Mouse (Mus musculus): ENCODE results near the gene Foxf2. TPM values are rescaled to one million over a fixed set of nuclear protein-coding genes. Genes with fewer than 3 reads are reported as not detected.
A peak's percentile ranks its signal among the peaks of the same experiment; 100 is the strongest.

Foxf2 gene
- total RNA-seq, 2 experiments from 2014 or later: 10.2 to 10.7 TPM

DNA sequence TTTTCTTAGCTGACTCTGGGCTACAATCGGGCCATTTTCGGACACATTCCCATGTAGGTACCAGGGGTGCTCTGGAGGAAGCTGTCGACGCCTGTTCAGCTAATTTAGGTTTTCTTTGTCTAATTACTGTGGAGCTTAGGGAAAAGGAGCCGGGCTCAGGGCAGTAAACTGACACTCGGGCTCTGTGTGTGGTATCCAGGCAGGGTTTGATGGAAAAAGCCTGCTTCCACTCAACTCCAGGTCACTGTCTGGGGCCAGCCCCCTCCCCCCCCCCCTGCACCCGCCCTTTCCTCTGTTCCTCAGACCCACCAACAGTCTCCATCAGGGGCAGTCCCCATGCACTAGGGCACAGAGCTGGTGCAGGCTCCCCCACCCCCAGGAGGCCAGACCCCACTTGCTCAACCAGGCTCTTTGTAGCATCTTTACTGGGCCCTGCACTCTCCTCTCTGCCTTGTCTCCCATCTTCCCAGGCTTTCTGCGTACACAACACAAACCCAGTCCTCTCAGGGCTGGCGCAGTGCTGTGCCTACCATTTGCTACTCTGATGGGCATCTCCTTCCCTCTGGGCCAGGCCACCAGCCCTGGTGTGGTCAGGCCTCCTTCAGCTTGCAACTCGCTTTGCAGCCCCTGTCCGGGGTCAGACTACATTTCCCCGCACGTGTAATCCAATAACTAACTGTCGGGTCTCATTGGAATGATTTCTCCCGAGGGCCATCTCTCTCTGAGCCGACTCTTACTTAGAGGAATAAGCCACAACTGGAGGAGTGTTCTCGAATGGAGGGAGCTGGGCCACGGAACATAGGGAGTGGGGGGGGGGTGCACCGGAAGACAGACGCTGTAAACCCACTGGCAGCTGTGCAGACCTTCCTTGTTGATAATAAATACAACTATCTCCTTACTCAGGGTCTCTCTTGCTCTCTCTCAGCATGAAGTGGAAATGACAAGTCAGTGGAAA lies 1.4 kb upstream of the Foxf2 start:
- intact Hi-C loops (cut with DNase I): loop anchor here (5.0 to 10.0 kb wide), 2 partner anchors 637 to 719 kb away; no protein-coding TSS in a partner anchor
- DNase-seq: no peak

DNA sequence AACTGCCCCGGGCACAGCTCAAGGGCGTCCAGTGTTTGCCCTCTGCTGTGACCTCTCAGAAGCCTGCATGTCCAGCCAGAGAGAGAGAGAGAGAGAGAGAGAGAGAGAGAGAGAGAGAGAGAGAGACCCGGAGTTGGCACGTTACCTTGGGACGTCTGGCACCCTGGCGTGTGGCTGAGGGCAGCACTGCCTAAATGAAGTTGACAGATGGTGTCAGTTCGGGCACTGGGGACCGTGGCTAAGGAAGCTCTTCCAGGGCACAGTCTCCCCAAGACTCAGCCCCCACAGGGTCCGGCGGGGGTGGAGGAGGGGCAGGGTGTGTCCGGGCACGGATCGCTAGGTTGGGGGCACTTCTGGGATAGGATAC lies 667 bp upstream of the Foxf2 start:
- intact Hi-C loops (cut with DNase I): loop anchor here (5.0 to 10.0 kb wide), 2 partner anchors 638 to 720 kb away; no protein-coding TSS in a partner anchor
- no peak for DNase-seq

DNA sequence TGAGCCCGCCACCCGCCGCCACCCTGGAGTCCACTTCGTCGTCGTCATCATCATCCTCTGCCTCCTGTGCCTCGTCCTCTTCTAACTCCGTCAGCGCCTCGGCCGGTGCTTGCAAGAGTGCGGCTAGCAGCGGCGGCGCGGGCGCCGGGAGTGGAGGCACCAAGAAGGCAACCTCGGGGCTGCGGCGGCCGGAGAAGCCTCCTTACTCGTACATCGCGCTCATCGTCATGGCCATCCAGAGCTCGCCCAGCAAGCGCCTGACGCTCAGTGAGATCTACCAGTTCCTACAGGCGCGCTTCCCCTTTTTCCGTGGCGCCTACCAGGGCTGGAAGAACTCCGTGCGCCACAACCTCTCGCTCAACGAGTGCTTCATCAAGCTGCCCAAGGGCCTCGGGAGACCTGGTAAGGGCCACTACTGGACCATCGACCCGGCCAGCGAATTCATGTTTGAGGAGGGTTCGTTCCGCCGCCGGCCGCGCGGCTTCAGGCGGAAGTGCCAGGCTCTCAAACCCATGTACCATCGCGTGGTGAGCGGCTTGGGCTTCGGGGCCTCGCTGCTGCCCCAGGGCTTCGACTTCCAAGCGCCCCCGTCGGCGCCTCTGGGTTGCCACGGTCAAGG lies 676 bp downstream of the Foxf2 start:
- DNase-seq: no peak
- intact Hi-C loops (cut with DNase I): loop anchor here (10.0 kb wide), 1 partner anchor 721 kb away; no protein-coding TSS in a partner anchor

DNA sequence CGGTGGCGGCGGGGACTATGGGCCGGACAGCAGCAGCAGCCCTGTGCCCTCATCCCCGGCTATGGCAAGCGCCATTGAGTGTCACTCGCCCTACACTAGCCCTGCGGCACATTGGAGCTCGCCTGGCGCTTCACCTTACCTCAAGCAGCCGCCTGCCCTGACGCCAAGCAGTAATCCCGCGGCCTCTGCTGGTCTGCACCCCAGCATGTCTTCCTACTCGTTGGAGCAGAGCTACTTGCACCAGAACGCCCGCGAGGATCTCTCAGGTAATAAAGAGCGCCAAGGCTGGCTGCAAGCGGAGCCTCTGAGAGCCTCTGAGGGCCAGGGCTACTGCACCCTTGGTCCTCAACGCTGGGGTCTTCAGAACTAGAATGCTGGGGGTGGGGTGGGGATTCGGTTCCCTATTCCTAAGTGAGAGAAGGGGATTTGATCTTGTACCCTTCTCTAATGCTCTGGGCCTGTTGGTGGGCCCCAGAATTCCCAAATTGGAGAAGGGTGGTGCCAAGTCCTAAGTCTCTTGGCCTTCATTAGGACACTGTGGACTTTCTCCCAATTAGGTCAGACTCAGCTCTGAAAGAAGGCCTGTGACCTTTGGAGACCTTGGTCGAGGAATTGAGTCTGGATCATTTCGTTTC lies 1.5 kb downstream of the Foxf2 start:
- intact Hi-C loops (cut with DNase I): loop anchor here (10.0 kb wide), 1 partner anchor 722 kb away; no protein-coding TSS in a partner anchor
- DNase-seq: no peak

DNA sequence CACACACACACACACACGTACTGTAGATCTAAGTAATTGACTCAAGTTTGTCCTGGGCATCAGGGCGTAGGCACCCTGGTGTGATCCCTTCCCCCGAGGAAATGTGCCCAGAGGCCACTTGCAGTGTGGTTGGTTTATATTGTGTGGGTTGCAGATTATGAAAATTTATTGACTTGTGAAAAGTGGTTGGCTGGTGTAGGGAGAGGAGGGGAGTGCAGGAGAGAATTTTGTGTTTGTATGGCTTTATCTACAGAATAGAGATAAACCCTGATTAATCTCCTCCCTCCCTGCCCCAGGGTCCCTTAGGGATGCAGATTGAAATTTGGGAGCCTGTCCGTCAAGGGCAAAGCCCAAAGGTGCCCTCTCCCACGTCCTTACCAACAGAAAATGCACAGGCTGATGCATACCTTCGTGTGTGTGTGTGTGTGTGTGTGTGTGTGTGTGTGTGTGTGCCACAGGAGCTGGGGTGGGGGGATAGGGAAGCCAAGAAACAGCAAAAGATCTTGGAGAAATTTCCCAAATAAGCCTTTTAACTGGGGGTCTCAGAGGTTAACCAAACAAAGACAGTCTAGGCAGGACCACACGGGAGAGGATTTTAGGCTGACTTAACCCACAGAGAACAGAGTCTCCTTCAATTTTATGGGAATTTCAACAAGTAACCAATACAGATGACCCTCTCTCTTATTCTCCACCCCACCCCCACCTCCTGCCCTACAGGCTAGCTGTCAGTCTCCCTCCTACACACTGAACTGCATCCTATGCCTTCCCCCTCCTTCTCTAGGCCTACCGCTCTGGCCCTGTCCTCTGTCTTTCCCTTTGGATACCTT lies 2.5 kb downstream of the Foxf2 start:
- intact Hi-C loops (cut with DNase I): loop anchor here (10.0 kb wide), 1 partner anchor 723 kb away; no protein-coding TSS in a partner anchor
- DNase-seq: no peak

DNA sequence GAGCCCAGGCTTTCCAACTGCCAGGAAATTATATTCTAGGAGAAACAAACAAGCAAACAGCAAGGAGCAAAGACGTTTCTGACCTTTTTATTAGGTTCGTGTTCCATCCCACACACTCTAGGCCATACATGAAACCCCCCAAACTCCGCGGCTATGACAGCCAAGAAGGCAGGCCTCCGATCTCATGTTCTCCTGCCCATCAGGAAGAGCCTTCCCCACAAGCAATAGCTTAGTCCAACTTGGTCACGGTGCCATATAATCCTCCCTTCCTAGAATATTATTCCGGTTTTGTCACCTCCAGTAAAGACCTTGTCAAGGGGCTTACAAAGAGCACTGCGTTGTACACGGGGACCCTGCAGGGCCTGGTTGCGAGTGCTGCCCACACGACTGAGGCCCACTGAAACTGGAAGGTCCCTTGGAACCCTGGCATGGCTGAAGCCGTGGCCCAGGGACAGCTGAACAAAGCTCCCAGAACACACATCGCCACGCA lies 3.1 kb downstream of the Foxf2 start:
- intact Hi-C loops (cut with DNase I): loop anchor here (10.0 kb wide), 1 partner anchor 724 kb away; no protein-coding TSS in a partner anchor
- no peak for DNase-seq

DNA sequence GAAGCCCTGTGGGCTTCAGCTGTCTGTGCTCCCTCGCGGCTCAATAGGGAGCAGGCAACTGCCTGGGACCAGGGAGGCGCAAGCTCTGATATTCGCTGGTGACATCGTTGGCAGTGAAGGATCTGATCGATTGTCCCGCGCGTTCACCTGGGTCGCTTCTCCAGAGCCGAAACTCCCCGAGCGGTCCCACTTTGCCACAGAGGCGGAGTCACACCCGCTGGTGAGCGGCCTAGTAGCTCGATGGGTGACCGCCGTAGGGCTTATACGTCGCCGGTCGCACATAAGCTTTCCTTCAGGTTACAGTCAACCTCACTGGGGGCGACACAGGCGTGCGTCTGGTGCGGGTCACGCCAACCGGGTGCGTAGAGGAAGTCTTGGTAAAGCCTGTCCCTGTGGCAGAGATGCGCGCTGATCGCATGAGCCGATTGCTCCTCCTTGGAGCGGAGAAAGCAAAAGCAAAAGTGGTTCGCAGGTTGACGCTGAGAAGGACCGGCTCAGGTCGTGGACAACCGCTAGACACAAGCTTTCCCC lies 3.8 kb downstream of the Foxf2 start:
- intact Hi-C loops (cut with DNase I): loop anchor here (10.0 kb wide), 1 partner anchor 725 kb away; no protein-coding TSS in a partner anchor
- DNase-seq: no peak

DNA sequence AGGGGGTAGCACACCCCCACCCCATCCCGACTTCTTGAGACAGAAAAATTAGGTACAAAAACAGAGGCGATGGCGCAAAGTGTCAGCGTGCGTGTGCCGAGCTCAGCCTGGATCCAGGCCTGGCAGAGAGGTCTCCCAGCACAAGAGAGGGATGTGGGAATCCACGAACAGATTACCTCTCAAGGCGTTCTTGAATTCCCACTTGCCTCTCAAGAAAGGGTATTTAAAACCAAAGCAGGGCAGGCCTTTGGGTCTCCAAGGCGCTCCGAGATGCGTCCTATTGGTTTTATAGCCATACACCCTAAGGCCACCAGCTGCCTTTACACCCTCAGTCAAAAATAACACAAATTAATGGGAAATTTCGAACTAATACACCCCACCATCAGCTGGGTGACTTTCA lies 4.4 kb downstream of the Foxf2 start:
- intact Hi-C loops (cut with DNase I): no loop called here
- no peak for DNase-seq

DNA sequence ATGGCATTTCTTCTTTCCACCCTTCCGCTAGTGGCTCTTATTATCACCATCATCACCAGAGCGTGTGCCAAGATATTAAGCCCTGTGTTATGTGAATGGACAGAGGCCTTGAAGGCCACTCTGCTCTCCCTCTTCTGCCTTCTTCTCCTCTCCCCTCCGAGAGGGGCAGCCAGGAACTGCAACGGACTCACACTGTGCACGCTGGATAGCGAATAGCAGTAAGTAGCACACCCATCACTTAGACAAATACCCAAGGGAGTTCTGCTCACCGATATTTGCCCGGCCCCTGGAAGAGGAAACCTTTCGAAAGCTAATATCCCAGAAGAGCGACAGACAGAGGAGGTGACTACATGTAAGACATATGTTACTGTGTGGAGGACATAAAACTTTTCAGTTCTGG lies 4.9 kb downstream of the Foxf2 start:
- intact Hi-C loops (cut with DNase I): no loop called here
- DNase-seq: no peak

DNA sequence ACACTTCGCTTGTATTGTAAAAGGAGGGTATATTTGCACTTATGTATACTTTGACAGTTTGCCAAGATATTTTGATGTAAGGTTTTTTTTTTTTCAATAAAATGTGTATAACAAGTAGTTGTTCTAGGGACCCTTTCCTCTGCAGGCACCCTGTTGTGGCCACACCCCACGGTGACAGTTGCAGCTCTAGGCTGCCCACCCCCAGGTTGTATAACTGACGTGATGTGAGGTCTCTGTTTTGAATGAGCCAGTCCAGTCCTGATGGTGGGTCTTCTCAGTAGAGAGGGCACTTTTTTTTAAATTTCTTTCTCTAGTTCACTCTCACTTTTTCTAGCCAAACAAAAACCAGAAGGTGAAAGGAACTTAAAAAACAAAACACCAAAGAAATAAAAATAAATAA lies 5.7 kb downstream of the Foxf2 start:
- intact Hi-C loops (cut with DNase I): no loop called here

DNA sequence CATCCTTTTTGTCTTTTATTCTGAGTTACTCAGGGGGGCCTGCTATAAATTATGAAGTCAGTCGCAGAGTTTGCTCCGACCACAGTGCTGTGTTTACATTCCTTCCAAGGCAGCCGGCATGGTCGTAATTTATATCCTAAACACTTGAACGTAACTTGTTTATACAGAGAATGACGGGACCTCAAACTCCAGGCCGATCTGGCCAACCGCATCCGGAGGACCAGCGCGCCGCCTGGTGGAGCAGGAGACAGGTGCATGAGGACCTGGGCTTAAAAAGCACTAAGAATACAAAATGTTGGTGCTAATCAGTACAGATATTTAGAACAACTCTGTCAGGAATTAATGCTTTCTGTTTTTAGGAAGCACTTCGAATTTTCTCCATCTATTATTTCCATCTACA lies 6.8 kb downstream of the Foxf2 start:
- peak; percentile 82 for DNase-seq
- intact Hi-C loops (cut with DNase I): no loop called here

More for the DNA sequence above, 5.7 kb downstream of the Foxf2 start:
- DNase-seq: no peak

DNA sequence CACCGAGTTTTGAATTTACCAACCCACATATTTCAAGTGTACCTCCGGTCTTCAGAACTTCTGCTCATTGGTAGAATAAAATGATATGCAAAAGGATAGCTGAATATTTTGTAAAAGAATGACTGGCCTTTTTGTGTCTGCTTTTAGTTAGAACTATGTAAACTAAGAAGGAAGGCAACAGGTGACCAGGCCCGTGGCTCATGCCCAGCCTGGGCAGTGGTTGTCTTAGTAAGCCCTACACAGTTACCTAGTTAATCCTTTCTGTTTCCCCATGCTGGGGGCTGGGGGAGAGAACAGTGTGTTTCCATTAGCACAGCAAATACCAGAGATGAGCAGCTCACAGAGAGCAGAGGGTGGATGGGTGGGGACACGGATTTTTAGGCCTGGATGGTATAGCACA lies 7.6 kb downstream of the Foxf2 start:
- no peak for DNase-seq
- intact Hi-C loops (cut with DNase I): no loop called here

DNA sequence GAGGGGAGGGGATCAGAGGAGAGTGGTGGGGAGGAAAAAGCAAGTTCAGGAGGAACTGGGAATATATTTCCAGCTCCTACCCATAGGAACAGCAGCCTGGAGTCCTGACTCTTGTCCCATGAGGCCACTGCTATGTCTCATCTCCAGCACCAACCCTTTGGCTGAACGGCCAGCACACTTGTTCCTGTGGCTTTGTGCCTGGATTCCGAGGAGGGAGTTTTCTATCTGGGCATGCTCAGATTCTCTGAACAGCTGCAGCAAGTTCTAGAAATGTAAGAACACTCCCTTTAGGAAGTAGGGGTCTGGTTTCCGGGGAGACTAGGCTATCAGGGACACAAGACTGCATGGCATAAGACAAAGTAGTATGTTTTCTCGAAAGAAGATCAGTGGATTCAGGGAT lies 9.9 kb downstream of the Foxf2 start:
- no peak for DNase-seq
- intact Hi-C loops (cut with DNase I): no loop called here

DNA sequence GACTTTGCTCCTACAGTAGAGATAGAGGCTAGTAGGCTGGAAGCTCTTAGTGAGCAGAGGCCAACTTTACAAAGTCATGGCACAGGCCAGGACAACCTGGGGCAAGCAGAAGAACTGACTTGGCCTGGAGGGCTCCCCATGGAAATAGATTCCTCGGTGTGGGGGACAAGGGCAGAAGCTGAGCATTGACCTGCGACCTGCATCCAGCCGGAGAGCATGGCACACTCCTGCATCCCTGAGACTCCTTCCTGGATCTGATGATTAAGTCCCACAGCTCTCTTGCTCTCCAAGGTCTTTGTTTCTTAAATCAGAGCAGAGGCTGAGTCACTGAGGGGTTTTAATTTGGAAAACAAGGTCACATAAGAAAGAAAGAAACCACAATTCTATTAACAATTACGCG lies 15.9 kb downstream of the Foxf2 start:
- no peak for DNase-seq
- intact Hi-C loops (cut with DNase I): no loop called here

DNA sequence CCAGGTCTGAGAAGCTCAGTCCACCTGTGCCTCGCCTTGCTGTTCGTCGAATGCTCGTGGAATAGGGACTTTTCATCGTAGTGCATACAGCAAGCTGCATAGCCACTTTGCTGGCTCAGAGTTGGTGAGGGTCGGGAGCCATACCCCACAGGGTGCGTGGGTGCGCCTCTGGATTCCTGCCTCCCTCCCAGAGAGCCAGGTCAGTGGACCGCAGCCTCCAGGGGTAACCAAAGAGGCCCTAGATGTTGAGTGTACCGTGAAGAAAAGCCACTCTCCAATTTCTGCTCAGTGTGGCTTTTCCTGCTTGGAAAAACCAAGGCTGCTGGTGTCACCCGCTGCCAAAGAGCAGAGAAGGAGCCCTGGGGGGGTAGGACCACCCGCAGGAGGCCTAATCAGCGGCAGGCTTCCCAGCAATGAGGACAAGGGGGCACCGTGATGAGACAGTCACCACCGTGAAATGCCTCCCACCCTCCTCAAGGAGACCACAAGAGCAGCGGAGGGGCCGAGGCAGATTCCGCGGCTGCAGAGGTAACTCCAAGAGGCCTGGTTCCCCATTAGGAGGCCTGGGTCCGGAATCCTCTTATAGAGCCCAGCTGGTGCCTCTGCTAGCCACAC lies 26.6 kb downstream of the Foxf2 start:
- no peak for DNase-seq
- intact Hi-C loops (cut with DNase I): loop anchor here (10.0 kb wide), 2 partner anchors 747 to 1087 kb away; no protein-coding TSS in a partner anchor

DNA sequence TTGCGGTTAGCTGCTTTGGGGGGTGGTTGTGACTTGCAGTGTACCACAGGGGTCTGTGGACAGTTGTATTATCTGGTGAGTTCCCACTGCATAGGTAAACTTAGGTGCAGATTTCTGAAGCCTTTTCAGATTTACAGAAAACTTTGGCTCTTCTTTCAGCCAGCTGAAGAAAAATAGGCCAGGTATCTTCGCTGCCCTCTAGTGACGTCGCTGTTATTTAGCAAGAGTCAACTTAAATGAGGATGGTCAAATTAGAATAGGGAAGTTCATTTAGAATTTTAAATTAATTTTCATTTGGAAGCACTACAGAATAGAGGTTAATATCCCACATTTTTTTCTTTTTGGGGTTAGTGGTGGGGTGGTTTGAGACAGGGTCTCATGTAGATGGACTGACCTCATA lies 30.6 kb downstream of the Foxf2 start:
- no peak for DNase-seq
- intact Hi-C loops (cut with DNase I): loop anchor here (10.0 kb wide), 2 partner anchors 751 to 1091 kb away; no protein-coding TSS in a partner anchor

DNA sequence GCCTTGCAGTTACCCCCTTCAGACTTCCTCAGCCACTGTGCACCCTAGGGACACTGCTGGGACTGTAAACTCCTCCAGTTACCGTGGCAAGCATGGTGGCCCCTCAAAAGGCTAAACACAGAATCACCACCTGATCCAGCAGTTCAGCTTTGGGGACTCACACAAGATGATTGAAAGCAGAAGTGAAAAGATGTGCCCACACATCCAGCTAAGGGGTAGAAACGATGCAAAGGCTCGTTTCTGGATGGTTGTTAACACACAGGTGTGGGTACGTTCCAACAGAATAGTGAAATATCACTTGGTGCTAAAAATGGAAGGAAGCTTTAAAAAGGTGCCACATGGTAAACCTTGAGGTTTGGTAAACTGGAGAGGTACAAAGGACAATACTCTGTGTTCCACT lies 32.6 kb downstream of the Foxf2 start:
- DNase-seq: no peak
- intact Hi-C loops (cut with DNase I): loop anchor here (10.0 kb wide), 2 partner anchors 753 to 1093 kb away; no protein-coding TSS in a partner anchor

DNA sequence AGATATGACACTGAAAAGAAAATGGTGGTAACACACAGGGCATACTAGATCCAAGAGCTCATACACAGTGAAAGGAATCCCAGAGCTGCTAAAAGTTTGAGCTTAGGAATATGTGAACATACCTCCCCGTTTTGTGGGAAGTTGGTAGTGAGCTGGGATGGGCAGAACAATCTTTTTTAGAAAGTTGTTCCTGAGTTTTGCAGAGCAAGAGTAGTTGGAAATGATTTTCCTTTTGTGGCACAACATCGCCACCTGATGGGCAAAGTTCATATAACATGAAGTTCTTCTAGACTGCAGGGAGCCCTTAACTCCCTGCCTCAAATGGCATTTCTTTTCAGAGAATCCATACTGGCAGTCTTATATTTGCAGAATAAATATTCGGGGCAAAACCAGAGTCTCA lies 33.3 kb downstream of the Foxf2 start:
- intact Hi-C loops (cut with DNase I): loop anchor here (10.0 kb wide), 2 partner anchors 754 to 1094 kb away; no protein-coding TSS in a partner anchor
- DNase-seq: peak; percentile 53

DNA sequence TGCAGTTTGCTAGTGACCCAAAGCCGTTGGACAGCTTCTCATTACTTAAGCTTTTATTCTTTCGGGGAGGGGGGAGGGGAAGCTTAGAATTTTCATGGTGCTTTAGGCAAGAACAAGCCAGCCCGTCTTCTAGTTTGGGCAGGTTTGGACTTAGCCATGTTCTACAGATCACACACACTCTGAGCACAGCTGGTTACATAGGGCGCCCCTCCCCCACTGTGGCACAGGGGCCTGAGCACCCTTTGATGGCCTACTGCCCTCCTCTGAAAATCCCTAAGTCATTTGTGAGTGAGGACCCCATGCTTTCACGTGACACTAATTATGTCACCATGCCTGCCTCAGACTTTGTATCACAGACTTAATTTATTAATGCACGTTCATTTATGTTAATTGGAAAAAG lies 35.6 kb downstream of the Foxf2 start:
- intact Hi-C loops (cut with DNase I): no loop called here
- DNase-seq: peak; percentile 4
